Mouse (Mus musculus) olfactory bulb, adult 2 months (tissue): ENCODE results near the gene Tfdp2.

ENCODE experiments used
- CTCF ChIP-seq: fragments of 200-500 bp; IDR thresholded peaks from 2 replicates; pipeline ENCODE4 v1.5.1; 2012; ENCODE audit warnings: low read depth, mild to moderate bottlenecking, low read length, moderate library complexity; ENCODE audit not compliant: insufficient read depth
- POLR2A ChIP-seq: fragments of 200-500 bp; IDR thresholded peaks from 2 replicates; pipeline ENCODE4 v1.6.1; 2012; ENCODE audit warnings: mild to moderate bottlenecking, low read depth, low read length, moderate library complexity; ENCODE audit not compliant: insufficient read depth

DNA sequence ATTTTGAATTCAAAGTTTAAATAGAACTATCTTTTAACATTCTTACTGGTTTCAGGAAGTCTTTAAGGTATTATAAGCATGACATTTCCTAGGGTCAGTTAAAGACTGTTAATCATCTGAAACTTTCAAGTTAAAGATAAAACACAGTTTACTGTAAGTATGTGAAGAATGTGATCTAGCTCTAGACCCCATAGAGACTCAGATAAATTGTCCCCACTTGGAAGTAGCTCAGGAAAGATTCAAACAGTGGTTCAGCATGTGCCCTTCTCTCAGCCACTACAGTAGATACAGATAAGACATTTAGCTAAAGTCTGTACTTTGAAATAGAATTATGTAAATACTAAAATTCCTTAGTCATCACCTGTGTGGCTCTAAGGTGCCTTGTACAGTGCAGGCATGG lies 79.5 kb downstream of the Tfdp2 start:
- TF ChIP-seq CTCF: no peak
- no peak for TF ChIP-seq POLR2A
